Comparison of ENCODE assay signal across 8 mouse cellular contexts in the genomic region with DNA sequence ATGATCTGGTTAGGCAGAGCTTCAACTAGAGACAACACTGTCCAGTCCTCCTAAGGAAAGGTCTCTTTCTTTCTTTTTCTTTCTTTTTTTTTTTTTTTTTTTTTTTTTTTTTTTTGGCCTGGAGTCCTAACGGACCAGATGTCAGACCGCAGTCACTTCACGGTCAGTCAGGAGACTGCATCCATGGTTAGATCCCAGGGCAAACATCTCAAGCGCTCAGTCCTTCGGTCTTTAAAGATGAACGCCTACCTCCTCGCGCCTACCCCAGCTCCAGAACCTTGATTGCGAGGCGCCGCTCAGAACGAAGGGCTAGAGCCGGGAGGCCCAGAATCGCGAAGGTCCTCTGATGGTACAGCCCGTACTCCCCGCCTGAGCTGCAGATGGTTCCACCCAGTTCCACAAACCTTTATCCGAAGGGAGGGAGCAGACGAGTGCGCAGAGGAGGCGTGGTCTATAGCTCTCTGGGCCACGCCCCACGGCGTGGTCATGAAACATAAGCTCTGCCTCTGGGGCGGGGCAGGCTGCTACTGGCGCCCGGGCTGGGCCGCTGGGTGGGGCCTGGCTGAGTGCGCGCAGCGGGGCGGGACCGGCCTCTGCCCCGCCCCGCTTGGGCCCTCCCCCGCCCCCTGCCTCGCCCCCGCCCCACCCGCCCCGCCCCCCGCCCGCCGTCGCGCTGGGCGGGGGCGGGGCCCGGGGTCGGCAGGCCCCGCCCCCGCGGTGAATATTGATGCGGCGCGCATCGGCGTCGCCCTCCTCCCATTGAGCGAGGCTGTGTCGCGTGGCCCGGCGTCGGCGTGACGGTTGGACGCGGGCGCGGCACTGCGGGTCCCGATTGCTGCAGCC. TPM values are rescaled to one million over a fixed set of nuclear protein-coding genes. Genes with fewer than 3 reads are reported as not detected.
DNase-seq lines count a peak whose midpoint lies in the region; ATAC-seq lines count a peak whose summit lies in the region.

Gene Pknox1, plus strand, starts transcription at position 720 of the 843 bp plus-strand sequence.

- H3K27me3 ChIP-seq in heart, embryonic 10.5 days (ENCODE audit: insufficient read depth, poor library complexity, severe bottlenecking) = no peaks in the 10 kb centered on the region
- H3K27me3 ChIP-seq in kidney, embryonic 15.5 days = no peaks in the 10 kb centered on the region

- H3K27ac ChIP-seq in heart, embryonic 10.5 days = peak within 1 kb of the TSS; percentile 98
- peak within 1 kb of the TSS; percentile 96 for H3K27ac ChIP-seq in kidney, embryonic 15.5 days

- H3K36me3 ChIP-seq in heart, embryonic 10.5 days = no peaks in the 10 kb centered on the region
- H3K36me3 ChIP-seq in kidney, embryonic 15.5 days = no peaks in the 10 kb centered on the region

- no peaks in the 10 kb centered on the region for H3K9me3 ChIP-seq in heart, embryonic 10.5 days
- no peaks in the 10 kb centered on the region for H3K9me3 ChIP-seq in kidney, embryonic 15.5 days (replicated peaks)

- peak within 1 kb of the TSS; percentile 89 for H3K9ac ChIP-seq in kidney, embryonic 15.5 days

- peak; percentile 92 for ATAC-seq in erythroblast, adult 5-6 weeks (replicated peaks; ENCODE audit: low FRiP score, poor library complexity, severe bottlenecking)
- peak; percentile 95 for ATAC-seq in kidney, embryonic 15.5 days (replicated peaks; ENCODE audit: low FRiP score)
- peak; percentile 94 for ATAC-seq in monocyte, adult 5-6 weeks (replicated peaks; ENCODE audit: insufficient number of reproducible peaks, low FRiP score, low TSS enrichment, poor library complexity, severe bottlenecking)

- peak within 1 kb of the TSS; percentile 93 for H3K4me3 ChIP-seq in heart, embryonic 10.5 days
- peak within 1 kb of the TSS; percentile 69 for H3K4me3 ChIP-seq in kidney, embryonic 15.5 days (replicated peaks)

- under 1% methylated on average over 67 of the region's 72 CpGs for WGBS in heart, embryonic 10.5 days
- 0% methylated on average over 57 of the region's 72 CpGs for WGBS in kidney, embryonic 15.5 days

- peaks cover 35% of the 10 kb centered on the region for H3K4me1 ChIP-seq in heart, embryonic 10.5 days
- H3K4me1 ChIP-seq in kidney, embryonic 15.5 days = peaks cover 36% of the 10 kb centered on the region

- peak within 1 kb of the TSS; percentile 68 for H3K4me2 ChIP-seq in kidney, embryonic 15.5 days

- peak; percentile 98 to 99 for DNase-seq in B cell, adult 2 months
- peak; percentile 100 for DNase-seq in brain, adult 2 months (ENCODE audit: low read depth, low spot score)
- peak; percentile 99 for DNase-seq in heart, embryonic 10.5 days (ENCODE audit: low spot score)
- DNase-seq in liver = peak; percentile 100
- DNase-seq in spleen, postnatal 4 days (ENCODE audit: low spot score in 2 of 2) = peak; percentile 98 to 99

RNA-seq across cellular contexts. Expression of gene Pknox1, which starts in this region (rescaled TPM):
- 8.5 and 8.6 TPM in 2 replicates for total RNA-seq in erythroblast, adult 5-6 weeks (2015; ENCODE audit: low replicate concordance)
- total RNA-seq in erythroblast, adult 5-6 weeks (2017; ENCODE audit: low replicate concordance) = 6.9 and 15.9 TPM in 2 replicates
- polyA plus RNA-seq in heart, embryonic 10.5 days (2016; fragmentation: Nextera tagmentation; extraction: Ambion mirVana) = 20.9 and 21.9 TPM in 2 replicates
- polyA plus RNA-seq in kidney, embryonic 15.5 days (2015; fragmentation: Nextera tagmentation; extraction: Ambion mirVana) = 36.7 and 40.5 TPM in 2 replicates
- total RNA-seq in monocyte, adult 5-6 weeks (2017) = 26.9 to 32.1 TPM (median 29.4 TPM) in 3 replicates

Comparison
In these comparisons a context has a peak if more than half of its experiments do, and no peak if none do; other contexts are left out.
1. Peak in every context shown above with its lines: DNase-seq, ATAC-seq, H3K4me3 ChIP-seq and H3K27ac ChIP-seq.